Mouse (Mus musculus): ENCODE measurements at regions not wholly inside any gene's neighbourhood (a gene's known extent, or its start where the extent isn't known, plus 50 kb on each side); places are given as distances from the start of the nearest gene placed in this dataset.

DNA sequence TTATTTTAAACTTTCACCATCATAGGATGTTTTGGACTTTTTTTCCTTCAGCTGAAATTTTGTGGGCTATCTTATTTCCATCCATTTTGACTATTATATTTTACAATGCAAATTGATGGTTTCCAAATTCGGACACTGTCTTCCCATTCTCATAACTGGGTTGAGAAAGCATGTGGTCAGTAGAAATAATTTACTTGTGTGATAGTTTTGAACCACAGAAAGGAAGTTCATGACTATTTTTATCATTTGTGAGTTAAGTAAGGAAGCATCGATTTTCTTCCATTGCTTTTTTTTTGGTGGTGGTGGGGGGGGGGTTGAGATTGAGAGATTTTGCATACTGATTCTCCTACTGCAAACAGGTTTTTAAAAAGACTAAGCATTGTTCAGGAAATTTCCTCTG lies 874.4 kb downstream of the Gsdmc2 start:
- intact Hi-C loops (cut with DNase I), result no loop called here
- H3K4me3 ChIP-seq, result no peak overlapping the region
- no peaks in the 10 kb centered on the region for H3K36me3 ChIP-seq (ENCODE audit: control insufficient read depth, insufficient read depth, low read length)
- no peaks in the 10 kb centered on the region for H3K79me2 ChIP-seq (replicated peaks; ENCODE audit: control insufficient read depth, insufficient read depth, low read length)
- no peak for TF ChIP-seq CTCF (IDR thresholded peaks at IDR 0.05)
- no peak for TF ChIP-seq EP300 (IDR thresholded peaks at IDR 0.05; ENCODE audit: insufficient read depth, low read depth, low read length)
- TF ChIP-seq POLR2A (IDR thresholded peaks at IDR 0.05; ENCODE audit: insufficient read depth, low read depth, low read length), result no peak
- H3K9ac ChIP-seq (ENCODE audit: low read depth, low read length), result no peak overlapping the region
- WGBS, result 50% methylated on average over 2 of the region's 2 CpGs
- DNase-seq, result no peak
- no peaks in the 10 kb centered on the region for H3K4me1 ChIP-seq (ENCODE audit: control insufficient read depth, insufficient read depth, low read length)
- no peak overlapping the region for H3K27ac ChIP-seq
- no peaks in the 10 kb centered on the region for H3K27me3 ChIP-seq (ENCODE audit: control insufficient read depth, insufficient read depth, low read length)

DNA sequence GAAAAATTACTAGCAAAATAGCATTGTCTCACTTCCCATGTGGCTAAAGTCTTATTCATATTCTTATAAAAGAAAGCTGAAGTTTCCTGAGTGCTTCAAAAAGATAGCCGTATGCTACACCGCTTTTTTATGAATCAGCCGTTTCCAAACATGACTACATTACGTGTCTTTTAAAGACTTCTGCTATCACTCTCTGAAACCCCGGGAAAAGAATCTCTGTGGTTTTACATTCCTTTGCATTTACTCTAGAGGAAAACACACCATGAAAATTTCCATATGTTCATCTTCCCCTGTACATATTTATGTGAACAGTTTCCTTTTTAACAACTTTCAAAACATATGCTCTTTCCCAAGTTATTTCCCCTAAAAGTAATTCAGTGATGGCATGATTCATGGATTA lies 882.3 kb downstream of the Gsdmc2 start:
- Histone ChIP-seq H3K79me2 (replicated peaks; ENCODE audit: control insufficient read depth, insufficient read depth, low read length) (no peaks in the 10 kb centered on the region), H3K36me3 (ENCODE audit: control insufficient read depth, insufficient read depth, low read length) (no peaks in the 10 kb centered on the region), H3K27me3 (ENCODE audit: control insufficient read depth, insufficient read depth, low read length) (no peaks in the 10 kb centered on the region), H3K4me1 (ENCODE audit: control insufficient read depth, insufficient read depth, low read length) (no peaks in the 10 kb centered on the region), H3K27ac (no peak overlapping the region), H3K9ac (ENCODE audit: low read depth, low read length) (no peak overlapping the region), H3K4me3 (no peak overlapping the region)
- WGBS, result 64% methylated on average over 5 of the region's 5 CpGs
- no peak for DNase-seq
- intact Hi-C loops (cut with DNase I), result no loop called here
- TF ChIP-seq CTCF (IDR thresholded peaks at IDR 0.05) (no peak), EP300 (IDR thresholded peaks at IDR 0.05; ENCODE audit: insufficient read depth, low read depth, low read length) (no peak)

DNA sequence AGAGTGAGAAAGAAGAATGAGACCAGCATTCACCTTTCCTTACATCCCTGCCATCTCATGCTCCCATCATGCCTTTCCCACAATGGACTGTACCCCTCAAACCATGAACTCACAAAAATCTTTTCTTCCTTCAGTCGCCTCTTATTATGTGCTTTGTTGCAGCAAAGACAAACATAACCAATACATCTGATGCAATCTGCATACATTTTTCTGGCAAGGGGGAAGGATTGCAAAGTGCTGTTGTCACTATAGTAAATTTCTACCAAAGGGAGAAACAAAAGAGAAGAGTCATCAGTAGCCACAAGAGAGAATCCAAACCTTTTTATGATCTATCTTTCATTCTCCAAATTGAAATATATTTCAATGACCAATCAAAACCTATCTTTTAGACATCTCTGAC lies 884.4 kb downstream of the Gsdmc2 start:
- Histone ChIP-seq H3K9ac (ENCODE audit: low read depth, low read length) (no peak overlapping the region), H3K36me3 (ENCODE audit: control insufficient read depth, insufficient read depth, low read length) (no peaks in the 10 kb centered on the region), H3K79me2 (replicated peaks; ENCODE audit: control insufficient read depth, insufficient read depth, low read length) (no peaks in the 10 kb centered on the region), H3K4me3 (no peak overlapping the region), H3K27ac (no peak overlapping the region), H3K27me3 (ENCODE audit: control insufficient read depth, insufficient read depth, low read length) (no peaks in the 10 kb centered on the region), H3K4me1 (ENCODE audit: control insufficient read depth, insufficient read depth, low read length) (no peaks in the 10 kb centered on the region)
- 95% methylated on average over 1 of the region's 1 CpGs for WGBS
- intact Hi-C loops (cut with DNase I), result no loop called here
- TF ChIP-seq POLR2A (IDR thresholded peaks at IDR 0.05; ENCODE audit: insufficient read depth, low read depth, low read length) (no peak), EP300 (IDR thresholded peaks at IDR 0.05; ENCODE audit: insufficient read depth, low read depth, low read length) (no peak), CTCF (IDR thresholded peaks at IDR 0.05) (no peak)
- DNase-seq, result no peak

DNA sequence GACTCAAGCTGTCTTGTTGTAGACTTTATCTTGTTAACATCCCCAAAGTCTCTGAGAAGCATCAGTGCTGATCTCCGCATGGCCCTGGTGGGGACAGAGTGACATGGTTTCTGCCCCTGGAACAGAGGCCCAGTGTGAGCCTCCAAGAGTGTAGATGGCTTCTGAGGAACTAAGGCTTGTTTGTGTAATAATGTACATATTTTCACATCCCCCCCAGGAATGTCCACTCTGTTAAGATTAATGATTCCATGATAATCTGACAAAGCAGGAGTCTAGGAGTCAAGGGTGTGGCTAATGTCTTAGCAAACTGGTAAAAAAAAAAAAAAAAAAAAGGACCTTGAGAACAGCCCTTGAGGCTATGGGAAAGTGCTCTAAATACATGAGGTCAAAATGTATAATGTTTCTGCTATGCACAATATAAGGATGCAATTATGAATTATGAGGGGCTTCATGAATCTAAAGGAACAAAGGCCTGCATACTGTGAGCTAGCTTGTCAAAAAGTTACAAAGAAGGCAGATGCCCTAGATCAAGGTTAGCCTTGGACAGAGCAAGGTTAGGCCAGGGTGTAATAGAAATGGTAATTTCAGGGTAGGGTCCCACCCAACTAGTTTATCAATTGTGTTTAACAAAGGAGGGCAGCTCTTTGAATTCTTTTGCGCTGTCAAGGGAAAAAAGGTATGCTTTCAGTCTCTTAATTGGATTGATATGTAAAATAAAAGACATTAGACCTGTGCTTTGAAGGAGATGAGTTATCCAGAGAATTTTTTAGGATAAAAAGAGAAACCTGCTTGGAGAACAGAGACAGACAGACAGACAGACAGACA lies 886.3 kb downstream of the Gsdmc2 start:
- no peaks in the 10 kb centered on the region for H3K79me2 ChIP-seq (replicated peaks; ENCODE audit: control insufficient read depth, insufficient read depth, low read length)
- no peak overlapping the region for H3K27ac ChIP-seq
- no peaks in the 10 kb centered on the region for H3K4me1 ChIP-seq (ENCODE audit: control insufficient read depth, insufficient read depth, low read length)
- no peak for TF ChIP-seq EP300 (IDR thresholded peaks at IDR 0.05; ENCODE audit: insufficient read depth, low read depth, low read length)
- no peak for TF ChIP-seq POLR2A (IDR thresholded peaks at IDR 0.05; ENCODE audit: insufficient read depth, low read depth, low read length)
- no peak for TF ChIP-seq CTCF (IDR thresholded peaks at IDR 0.05)
- no peak for DNase-seq
- no peak overlapping the region for H3K4me3 ChIP-seq
- intact Hi-C loops (cut with DNase I), result no loop called here
- H3K9ac ChIP-seq (ENCODE audit: low read depth, low read length), result no peak overlapping the region
- no peaks in the 10 kb centered on the region for H3K27me3 ChIP-seq (ENCODE audit: control insufficient read depth, insufficient read depth, low read length)
- WGBS, result 98% methylated on average over 2 of the region's 2 CpGs
- no peaks in the 10 kb centered on the region for H3K36me3 ChIP-seq (ENCODE audit: control insufficient read depth, insufficient read depth, low read length)

DNA sequence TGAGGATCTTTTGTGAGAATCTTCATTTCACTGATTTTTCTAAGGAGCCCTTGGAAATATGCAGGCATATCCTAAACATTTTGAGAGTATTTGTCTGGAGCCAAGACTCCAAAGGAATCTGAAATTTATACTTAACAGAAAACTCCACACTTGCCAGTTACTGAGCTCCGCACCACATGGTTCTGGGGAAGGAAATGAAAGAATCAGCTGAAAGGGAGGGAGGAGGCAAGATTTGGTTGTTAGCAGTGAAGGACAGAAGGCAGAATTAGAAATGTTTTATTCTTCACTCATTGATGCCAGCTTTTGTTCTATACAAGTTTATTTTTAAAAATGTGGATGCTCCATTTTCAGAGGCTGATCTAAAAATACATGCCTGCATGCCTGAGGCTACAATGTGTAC lies 890.1 kb downstream of the Gsdmc2 start:
- Histone ChIP-seq H3K9ac (ENCODE audit: low read depth, low read length) (no peak overlapping the region), H3K79me2 (replicated peaks; ENCODE audit: control insufficient read depth, insufficient read depth, low read length) (no peaks in the 10 kb centered on the region), H3K27me3 (ENCODE audit: control insufficient read depth, insufficient read depth, low read length) (no peaks in the 10 kb centered on the region), H3K4me3 (no peak overlapping the region), H3K4me1 (ENCODE audit: control insufficient read depth, insufficient read depth, low read length) (no peaks in the 10 kb centered on the region), H3K36me3 (ENCODE audit: control insufficient read depth, insufficient read depth, low read length) (no peaks in the 10 kb centered on the region), H3K27ac (no peak overlapping the region)
- no peak for DNase-seq
- intact Hi-C loops (cut with DNase I), result no loop called here
- 76% methylated on average over 1 of the region's 1 CpGs for WGBS
- TF ChIP-seq POLR2A (IDR thresholded peaks at IDR 0.05; ENCODE audit: insufficient read depth, low read depth, low read length), result no peak
- no peak for TF ChIP-seq EP300 (IDR thresholded peaks at IDR 0.05; ENCODE audit: insufficient read depth, low read depth, low read length)
- no peak for TF ChIP-seq CTCF (IDR thresholded peaks at IDR 0.05)

DNA sequence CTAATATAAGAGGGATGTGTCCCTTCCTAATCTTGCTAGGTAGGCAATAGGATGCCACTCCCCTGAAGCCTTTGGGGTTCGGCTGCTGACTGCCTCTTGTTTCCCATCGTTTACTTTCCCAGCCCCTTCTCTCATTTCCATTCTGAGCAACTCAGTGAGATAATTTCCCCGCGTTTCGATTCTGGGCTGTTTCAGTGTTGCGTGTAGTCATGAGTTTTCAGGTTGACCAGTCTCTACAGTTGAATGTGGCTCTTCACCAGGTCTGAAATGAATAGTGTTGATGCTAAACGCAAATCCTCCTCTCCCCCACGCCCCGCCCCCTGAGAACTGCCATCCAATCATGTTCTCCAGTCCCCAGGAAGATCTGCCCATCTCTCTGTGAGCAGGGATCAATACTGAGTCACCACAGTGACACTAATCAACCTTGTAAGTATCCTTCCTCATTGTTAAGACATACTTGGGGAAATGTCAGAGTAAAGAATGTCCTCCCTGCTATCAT lies 890.6 kb downstream of the Gsdmc2 start:
- WGBS, result 82% methylated on average over 9 of the region's 9 CpGs

More for the DNA sequence above, 890.6 kb downstream of the Gsdmc2 start:
- no peak overlapping the region for H3K27ac ChIP-seq
- no peak overlapping the region for H3K4me3 ChIP-seq
- H3K9ac ChIP-seq (ENCODE audit: low read depth, low read length), result no peak overlapping the region
- intact Hi-C loops (cut with DNase I), result no loop called here
- no peaks in the 10 kb centered on the region for H3K4me1 ChIP-seq (ENCODE audit: control insufficient read depth, insufficient read depth, low read length)
- no peaks in the 10 kb centered on the region for H3K36me3 ChIP-seq (ENCODE audit: control insufficient read depth, insufficient read depth, low read length)
- no peaks in the 10 kb centered on the region for H3K79me2 ChIP-seq (replicated peaks; ENCODE audit: control insufficient read depth, insufficient read depth, low read length)
- TF ChIP-seq POLR2A (IDR thresholded peaks at IDR 0.05; ENCODE audit: insufficient read depth, low read depth, low read length), result no peak
- TF ChIP-seq CTCF (IDR thresholded peaks at IDR 0.05), result no peak
- no peak for DNase-seq
- no peaks in the 10 kb centered on the region for H3K27me3 ChIP-seq (ENCODE audit: control insufficient read depth, insufficient read depth, low read length)

Data from heart, adult 2 months (tissue).